Mouse (Mus musculus) liver, embryonic 14.5 days (tissue): ENCODE measurements around the gene Nop53.

ENCODE experiments used
- CTCF ChIP-seq: IDR thresholded peaks from 2 replicates; pipeline ENCODE4 v1.5.1; 2016; ENCODE audit warnings: antibody characterized with exemption, low read depth, control low read depth
- EP300 ChIP-seq: IDR thresholded peaks from 2 replicates; pipeline ENCODE4 v1.6.1; 2016; ENCODE audit warnings: antibody characterized with exemption, low read depth

DNA sequence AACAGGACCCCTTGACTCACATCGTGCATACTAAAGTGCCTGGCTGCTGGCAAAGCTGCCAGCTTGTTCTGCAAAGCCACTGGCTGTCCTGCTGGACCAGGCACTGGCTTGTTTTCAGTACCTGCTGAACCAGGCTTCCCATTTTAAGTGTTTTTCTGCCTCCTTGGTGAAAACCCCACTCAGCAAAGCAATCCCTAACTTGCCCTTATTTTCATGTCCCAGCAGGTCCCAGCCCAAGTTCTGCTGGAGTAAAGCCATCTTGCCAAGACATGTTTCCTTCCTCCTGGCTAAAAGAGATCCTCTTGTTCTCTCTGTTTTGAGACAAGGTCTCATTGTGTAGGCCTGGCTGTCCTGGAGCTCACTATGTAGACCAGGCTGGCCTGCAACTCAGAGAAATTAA is 1.6 kb downstream of the Nop53 start:
- no peak for TF ChIP-seq CTCF
- TF ChIP-seq EP300 = no peak
